Mouse (Mus musculus): Measurements from ENCODE around the gene Cx3cr1. TPM values are rescaled to one million over a fixed set of nuclear protein-coding genes. Genes with fewer than 3 reads are reported as not detected.

Gene Cx3cr1
- polyA plus RNA-seq, 1 experiment from 2014 or later = 7.3 TPM

DNA sequence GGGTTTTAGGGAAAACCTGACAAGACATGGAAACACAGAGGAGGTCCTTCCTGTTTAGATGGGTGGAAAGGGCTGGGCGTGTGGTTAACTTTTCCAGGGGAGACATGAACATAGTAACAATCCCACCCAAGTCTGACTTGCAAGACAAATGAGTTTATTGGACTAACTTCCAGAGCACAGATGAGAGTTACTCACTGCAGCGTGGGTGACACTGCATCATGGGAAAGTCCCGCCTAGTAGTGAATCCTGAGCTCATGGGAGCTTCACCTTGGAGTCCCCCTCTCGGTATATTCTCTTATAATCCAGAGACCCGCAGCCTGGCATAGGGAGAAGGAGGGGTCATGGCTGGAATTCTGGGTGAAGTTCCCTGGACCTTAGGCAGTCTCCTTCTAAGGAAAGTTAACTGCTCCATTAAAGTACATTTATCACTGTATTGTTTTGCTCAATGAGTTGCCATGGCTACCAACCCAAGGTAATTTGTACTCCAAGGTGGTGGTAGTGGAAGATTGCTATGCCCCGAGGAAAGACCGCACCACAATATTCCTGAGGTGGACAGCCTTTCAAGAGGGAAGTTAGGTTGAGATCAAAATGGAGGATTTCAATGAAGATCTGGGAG is 60.3 kb downstream of the Cx3cr1 start:
- WGBS = 67% methylated on average over 7 of the region's 7 CpGs
- no peak for ATAC-seq (replicated peaks; ENCODE audit: low FRiP score)
- no peaks in the 10 kb centered on the region for H3K36me3 ChIP-seq

DNA sequence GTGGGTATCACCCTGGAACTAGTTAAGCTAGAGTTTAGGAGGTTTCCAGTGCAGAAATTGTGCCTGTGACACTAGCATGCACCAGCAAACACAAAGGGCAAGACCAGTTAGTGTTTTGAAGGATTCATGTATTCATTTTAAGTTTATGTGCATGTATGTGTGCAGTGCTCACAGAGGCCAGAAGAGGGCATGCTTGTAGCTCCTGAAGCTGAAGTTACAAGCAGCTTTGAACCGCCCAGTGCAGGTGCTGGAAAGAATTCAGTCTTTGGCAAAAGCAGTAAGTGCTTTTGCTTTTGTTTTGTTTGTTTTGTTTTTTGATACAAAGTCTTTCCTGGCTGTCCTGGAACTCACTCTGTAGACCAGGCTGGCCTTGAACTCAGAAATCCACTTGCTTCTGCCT is 61.8 kb downstream of the Cx3cr1 start:
- Histone ChIP-seq H3K36me3 (no peaks in the 10 kb centered on the region), H3K9ac (no peak overlapping the region), H3K9me3 (replicated peaks) (no peaks in the 10 kb centered on the region), H3K4me2 (no peak overlapping the region), H3K4me3 (replicated peaks) (no peak overlapping the region), H3K4me1 (peaks cover 17% of the 10 kb centered on the region), H3K27ac (no peak overlapping the region), H3K27me3 (peaks cover 6% of the 10 kb centered on the region; the same call in 1 of the 2 replicates)
- no peak for ATAC-seq (replicated peaks; ENCODE audit: low FRiP score)
- 100% methylated on average over 1 of the region's 1 CpGs for WGBS

More for the DNA sequence above, 60.3 kb downstream of the Cx3cr1 start:
- no peaks in the 10 kb centered on the region for H3K9me3 ChIP-seq (replicated peaks)
- H3K4me3 ChIP-seq (replicated peaks) = no peak overlapping the region
- H3K27me3 ChIP-seq = peaks cover 9% of the 10 kb centered on the region; the same call in 1 of the 2 replicates
- no peak overlapping the region for H3K27ac ChIP-seq
- no peak overlapping the region for H3K9ac ChIP-seq
- peaks cover 17% of the 10 kb centered on the region for H3K4me1 ChIP-seq
- no peak overlapping the region for H3K4me2 ChIP-seq

DNA sequence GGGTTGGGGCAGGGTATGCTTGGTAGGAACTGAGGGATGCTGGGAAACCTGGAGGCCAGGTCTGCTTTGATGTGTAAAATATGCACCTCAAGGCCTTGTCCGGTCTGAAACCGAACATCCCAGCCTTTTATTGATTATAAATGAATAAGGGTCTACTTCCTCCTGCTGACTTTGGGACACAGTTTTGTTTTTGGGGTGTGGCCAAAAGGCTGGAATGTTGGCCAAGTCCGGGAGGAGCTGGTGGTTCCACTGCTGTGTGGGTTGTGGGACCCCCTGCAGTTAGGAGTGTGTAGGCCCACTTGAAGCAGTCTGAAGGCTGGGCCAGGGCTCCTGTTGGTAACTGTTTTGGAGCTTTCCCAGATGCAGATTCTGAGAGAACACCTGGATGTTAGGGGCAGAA is 63.7 kb downstream of the Cx3cr1 start:
- Histone ChIP-seq H3K36me3 (no peaks in the 10 kb centered on the region), H3K9ac (no peak overlapping the region), H3K4me2 (no peak overlapping the region), H3K27ac (no peak overlapping the region), H3K4me3 (replicated peaks) (no peak overlapping the region), H3K9me3 (replicated peaks) (no peaks in the 10 kb centered on the region), H3K27me3 (no peaks in the 10 kb centered on the region), H3K4me1 (peaks cover 21% of the 10 kb centered on the region)
- no peak for ATAC-seq (replicated peaks; ENCODE audit: low FRiP score)
- WGBS = 56% methylated on average over 3 of the region's 3 CpGs

DNA sequence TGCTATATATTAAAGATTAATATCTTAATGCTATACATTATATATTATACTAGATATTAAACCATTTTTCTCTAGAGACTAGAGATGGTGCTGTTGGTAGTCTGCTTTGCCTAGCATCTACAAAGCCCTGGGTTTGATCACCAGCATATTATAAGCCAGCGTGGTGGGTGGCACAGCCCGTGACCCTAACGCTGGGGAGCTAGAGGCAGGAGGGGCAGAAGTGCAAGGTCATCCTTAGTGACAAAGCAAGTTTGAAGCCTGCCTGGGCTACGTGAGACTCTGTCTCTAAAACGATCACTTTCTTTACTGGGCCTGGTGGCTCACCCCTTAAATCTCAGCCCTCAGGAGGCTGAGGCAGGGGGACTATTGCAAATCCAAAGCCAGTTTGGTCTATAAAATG is 66.8 kb downstream of the Cx3cr1 start:
- ATAC-seq (replicated peaks; ENCODE audit: low FRiP score) = no peak
- no peaks in the 10 kb centered on the region for H3K9me3 ChIP-seq (replicated peaks)
- WGBS = 83% methylated on average over 5 of the region's 5 CpGs
- no peak overlapping the region for H3K27ac ChIP-seq
- H3K4me2 ChIP-seq = no peak overlapping the region
- H3K4me3 ChIP-seq (replicated peaks) = no peak overlapping the region
- H3K36me3 ChIP-seq = no peaks in the 10 kb centered on the region
- no peak overlapping the region for H3K9ac ChIP-seq
- peaks cover 17% of the 10 kb centered on the region for H3K4me1 ChIP-seq
- H3K27me3 ChIP-seq = no peaks in the 10 kb centered on the region

DNA sequence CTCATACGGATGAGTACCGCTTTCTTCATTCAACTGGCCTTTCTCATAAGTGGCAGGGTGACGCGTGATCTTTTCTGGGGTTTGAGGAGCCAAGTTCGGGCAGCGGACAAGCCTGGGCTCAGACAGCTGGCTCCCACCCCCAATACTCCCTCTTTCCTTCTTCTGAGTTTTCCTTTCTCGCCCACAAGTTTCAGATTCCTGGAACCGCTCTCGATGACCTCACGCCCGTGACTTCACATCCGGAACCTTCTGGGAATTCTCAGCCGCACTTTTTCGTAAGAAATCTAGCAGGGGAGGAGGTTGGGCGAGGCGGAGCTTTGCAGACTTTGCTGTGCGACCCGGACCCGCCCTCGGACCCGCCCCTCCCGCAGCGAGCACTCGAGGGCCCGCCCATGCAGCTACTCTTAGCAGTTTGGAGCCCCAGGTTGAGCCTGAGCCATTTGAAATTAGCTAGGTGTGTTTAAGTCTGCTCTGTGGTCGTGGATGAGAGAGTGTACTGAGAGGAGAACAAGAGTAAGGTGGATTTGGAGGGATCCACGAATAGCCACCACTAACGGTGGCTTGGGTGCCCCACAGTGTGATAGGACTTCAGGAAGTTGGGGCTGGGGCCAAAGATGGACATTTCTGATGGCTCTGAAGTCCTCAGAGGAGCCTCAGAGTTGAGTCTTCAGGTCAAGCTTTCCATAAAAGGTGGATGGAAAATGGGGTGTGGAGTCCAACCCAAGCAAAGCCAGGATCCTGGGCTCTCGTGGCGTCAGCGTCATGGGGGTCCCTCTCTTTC is 67.5 kb downstream of the Cx3cr1 start:
- Histone ChIP-seq H3K36me3 (no peaks in the 10 kb centered on the region), H3K4me2 (peak overlapping the region; percentile 74), H3K27me3 (no peaks in the 10 kb centered on the region), H3K9ac (peak overlapping the region; percentile 57), H3K4me3 (replicated peaks) (peak overlapping the region; percentile 47), H3K4me1 (peaks cover 17% of the 10 kb centered on the region), H3K9me3 (replicated peaks) (no peaks in the 10 kb centered on the region), H3K27ac (peak overlapping the region; percentile 88)
- peak; percentile 95 for ATAC-seq (replicated peaks; ENCODE audit: low FRiP score)
- 8% methylated on average over 31 of the region's 31 CpGs for WGBS

DNA sequence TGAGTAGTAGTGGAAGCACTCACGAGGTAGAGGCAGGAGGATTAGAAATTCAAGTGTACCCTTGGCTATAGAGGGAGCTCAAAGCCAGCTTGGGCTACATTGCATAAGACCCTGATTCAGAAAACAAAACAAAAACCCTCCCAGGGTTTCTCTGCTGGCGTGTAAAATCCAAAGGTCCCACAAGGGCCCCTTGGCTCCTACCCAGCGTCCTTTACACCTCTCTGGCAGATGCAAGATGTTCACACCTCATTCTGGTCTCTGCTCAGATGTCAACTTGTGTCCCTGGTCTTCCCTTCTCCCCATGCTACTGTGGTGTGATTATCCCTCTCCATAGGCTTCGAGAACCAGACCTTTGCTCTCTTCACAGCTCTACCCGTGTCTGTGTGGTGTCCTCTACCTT is 68.9 kb downstream of the Cx3cr1 start:
- WGBS = 69% methylated on average over 5 of the region's 5 CpGs
- Histone ChIP-seq H3K27ac (no peak overlapping the region), H3K4me1 (peaks cover 14% of the 10 kb centered on the region), H3K27me3 (no peaks in the 10 kb centered on the region), H3K9ac (no peak overlapping the region), H3K4me3 (replicated peaks) (no peak overlapping the region), H3K36me3 (no peaks in the 10 kb centered on the region), H3K9me3 (replicated peaks) (no peaks in the 10 kb centered on the region), H3K4me2 (no peak overlapping the region)
- ATAC-seq (replicated peaks; ENCODE audit: low FRiP score) = no peak

DNA sequence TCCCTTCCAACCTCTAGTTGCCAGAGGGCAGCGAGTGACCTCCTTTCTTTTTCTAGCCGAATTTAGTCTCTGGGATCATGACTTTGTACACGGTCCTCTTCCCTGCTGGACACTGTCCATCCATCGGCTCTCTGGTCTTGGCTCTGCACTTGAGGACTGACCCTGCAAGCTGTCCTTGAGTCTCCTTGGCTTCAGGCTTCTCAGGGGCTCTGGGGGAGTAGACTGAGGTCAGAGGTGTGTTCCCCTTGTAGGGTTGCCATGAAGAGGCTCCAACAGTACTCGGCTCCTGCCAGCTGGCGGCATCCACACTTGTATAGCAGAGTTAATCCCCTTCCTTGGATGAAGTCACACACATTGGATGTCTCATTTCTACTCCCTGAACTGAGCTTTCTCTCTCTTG is 70.0 kb downstream of the Cx3cr1 start:
- no peaks in the 10 kb centered on the region for H3K9me3 ChIP-seq (replicated peaks)

DNA sequence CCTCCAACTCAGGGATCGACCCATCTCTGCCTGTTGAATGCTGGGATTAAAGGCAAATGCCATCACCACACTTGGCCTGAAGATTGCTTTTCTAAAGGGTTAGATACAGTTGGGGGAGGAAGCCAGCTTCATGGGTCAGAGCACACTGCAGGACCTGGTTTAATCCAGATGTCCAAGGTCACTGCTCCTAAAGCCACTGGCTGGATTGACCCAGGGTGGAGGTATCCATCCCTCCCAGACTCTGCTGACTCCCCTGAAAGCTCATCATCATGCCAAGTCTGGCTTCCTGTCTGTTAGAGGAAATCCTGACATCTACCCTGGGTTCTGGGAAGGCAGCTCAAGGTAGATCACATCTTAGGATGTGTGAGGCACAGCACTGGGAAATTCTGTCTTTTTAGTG is 70.9 kb downstream of the Cx3cr1 start:
- H3K4me3 ChIP-seq (replicated peaks) = no peak overlapping the region
- no peaks in the 10 kb centered on the region for H3K9me3 ChIP-seq (replicated peaks)
- H3K4me2 ChIP-seq = no peak overlapping the region
- WGBS = 70% methylated on average over 1 of the region's 1 CpGs
- no peaks in the 10 kb centered on the region for H3K36me3 ChIP-seq
- H3K4me1 ChIP-seq = peaks cover 14% of the 10 kb centered on the region
- H3K9ac ChIP-seq = no peak overlapping the region
- no peaks in the 10 kb centered on the region for H3K27me3 ChIP-seq
- H3K27ac ChIP-seq = no peak overlapping the region
- no peak for ATAC-seq (replicated peaks; ENCODE audit: low FRiP score)

More for the DNA sequence above, 70.0 kb downstream of the Cx3cr1 start:
- 71% methylated on average over 6 of the region's 6 CpGs for WGBS
- ATAC-seq (replicated peaks; ENCODE audit: low FRiP score) = no peak
- H3K4me3 ChIP-seq (replicated peaks) = no peak overlapping the region
- no peak overlapping the region for H3K27ac ChIP-seq
- H3K36me3 ChIP-seq = no peaks in the 10 kb centered on the region
- peaks cover 14% of the 10 kb centered on the region for H3K4me1 ChIP-seq
- H3K27me3 ChIP-seq = no peaks in the 10 kb centered on the region
- no peak overlapping the region for H3K9ac ChIP-seq
- H3K4me2 ChIP-seq = no peak overlapping the region

DNA sequence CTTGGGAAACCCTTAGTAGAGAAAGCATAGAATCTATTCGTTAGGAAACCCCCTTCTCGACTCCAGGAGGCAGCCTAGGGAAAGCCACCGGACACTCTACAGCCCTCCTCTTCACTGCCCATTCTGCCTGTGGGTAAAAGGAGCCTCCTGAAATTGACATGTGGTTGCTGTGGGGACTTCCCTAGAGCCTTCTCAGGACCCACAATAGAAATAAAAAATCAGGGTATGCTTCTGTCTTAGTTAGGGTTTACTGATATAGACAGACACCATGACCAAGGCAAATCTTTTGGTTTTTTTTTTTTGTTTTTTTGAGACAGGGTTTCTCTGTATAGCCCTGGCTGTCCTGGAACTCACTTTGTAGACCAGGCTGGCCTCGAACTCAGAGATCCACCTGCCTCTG is 73.6 kb downstream of the Cx3cr1 start:
- 90% methylated on average over 4 of the region's 4 CpGs for WGBS

DNA sequence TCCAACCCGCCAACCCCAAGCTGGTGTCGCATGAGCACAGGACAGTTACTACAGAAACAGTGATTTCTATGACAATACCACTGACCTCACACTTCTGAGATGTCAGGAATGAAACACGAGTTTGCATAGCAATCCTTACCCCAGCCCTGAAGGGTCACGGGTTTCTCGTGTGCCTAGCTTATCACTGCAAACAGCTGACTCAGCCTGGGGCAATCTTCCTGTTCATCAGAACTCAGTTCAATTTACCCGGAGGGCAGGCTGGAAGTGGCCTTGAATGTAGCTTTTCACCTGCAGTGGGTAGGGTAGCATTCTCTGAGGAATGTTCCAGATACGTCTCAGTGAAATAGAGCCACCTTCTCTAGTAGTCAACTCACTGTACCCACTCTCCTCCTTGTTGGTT is 75.5 kb downstream of the Cx3cr1 start:
- Histone ChIP-seq H3K9ac (no peak overlapping the region), H3K4me3 (replicated peaks) (no peak overlapping the region), H3K36me3 (no peaks in the 10 kb centered on the region), H3K9me3 (replicated peaks) (no peaks in the 10 kb centered on the region), H3K27me3 (peaks cover 14% of the 10 kb centered on the region), H3K27ac (no peak overlapping the region), H3K4me1 (no peaks in the 10 kb centered on the region), H3K4me2 (no peak overlapping the region)
- WGBS = 71% methylated on average over 7 of the region's 7 CpGs
- ATAC-seq (replicated peaks; ENCODE audit: low FRiP score) = no peak

More for the DNA sequence above, 73.6 kb downstream of the Cx3cr1 start:
- Histone ChIP-seq H3K27me3 (peaks cover 14% of the 10 kb centered on the region), H3K4me1 (0 out of 2 replicates have a peak, but pooled peaks cover 2% of the 10 kb centered on the region), H3K36me3 (no peaks in the 10 kb centered on the region), H3K9me3 (replicated peaks) (no peaks in the 10 kb centered on the region), H3K4me3 (replicated peaks) (no peak overlapping the region), H3K27ac (no peak overlapping the region), H3K4me2 (no peak overlapping the region), H3K9ac (no peak overlapping the region)
- ATAC-seq (replicated peaks; ENCODE audit: low FRiP score) = no peak

DNA sequence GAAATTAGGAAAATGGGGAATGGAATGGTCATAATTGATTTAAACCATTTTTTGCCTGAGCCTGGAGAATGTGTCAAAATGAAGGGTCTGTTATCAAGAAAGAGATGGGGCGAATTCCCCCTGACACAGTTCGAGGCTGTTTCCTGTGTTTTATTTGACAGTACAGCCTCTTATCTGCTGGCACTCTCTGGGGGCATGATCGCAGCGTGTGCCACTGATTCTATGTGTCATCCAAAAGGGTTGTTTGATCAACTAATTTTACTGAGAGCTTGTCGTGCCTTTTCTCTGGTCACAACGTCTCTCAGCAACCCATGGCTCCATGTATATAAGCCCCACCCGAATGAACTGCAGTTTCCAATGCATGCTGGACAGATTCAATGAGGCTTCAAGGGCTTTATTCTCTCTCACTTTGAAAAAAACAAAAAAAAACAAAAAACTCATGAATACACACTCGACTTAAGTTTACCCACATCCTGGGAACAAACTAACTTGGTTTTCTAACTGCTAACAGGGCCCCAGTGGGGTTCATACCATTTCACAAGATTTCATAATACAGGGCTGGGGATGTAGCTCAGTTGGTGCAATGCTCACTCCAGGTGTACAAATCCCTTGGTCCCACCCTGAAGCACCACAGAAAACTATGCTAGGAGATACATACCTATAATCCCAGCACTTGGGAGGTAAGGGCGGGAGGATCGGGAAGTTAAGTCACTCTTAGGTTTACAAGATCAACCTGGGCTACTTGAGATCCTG is 76.4 kb downstream of the Cx3cr1 start:
- 72% methylated on average over 10 of the region's 10 CpGs for WGBS
- Histone ChIP-seq H3K9me3 (replicated peaks) (no peaks in the 10 kb centered on the region), H3K4me2 (no peak overlapping the region), H3K4me3 (replicated peaks) (no peak overlapping the region), H3K36me3 (no peaks in the 10 kb centered on the region), H3K9ac (no peak overlapping the region), H3K27ac (no peak overlapping the region), H3K4me1 (no peaks in the 10 kb centered on the region), H3K27me3 (peaks cover 14% of the 10 kb centered on the region)
- ATAC-seq (replicated peaks; ENCODE audit: low FRiP score) = no peak

DNA sequence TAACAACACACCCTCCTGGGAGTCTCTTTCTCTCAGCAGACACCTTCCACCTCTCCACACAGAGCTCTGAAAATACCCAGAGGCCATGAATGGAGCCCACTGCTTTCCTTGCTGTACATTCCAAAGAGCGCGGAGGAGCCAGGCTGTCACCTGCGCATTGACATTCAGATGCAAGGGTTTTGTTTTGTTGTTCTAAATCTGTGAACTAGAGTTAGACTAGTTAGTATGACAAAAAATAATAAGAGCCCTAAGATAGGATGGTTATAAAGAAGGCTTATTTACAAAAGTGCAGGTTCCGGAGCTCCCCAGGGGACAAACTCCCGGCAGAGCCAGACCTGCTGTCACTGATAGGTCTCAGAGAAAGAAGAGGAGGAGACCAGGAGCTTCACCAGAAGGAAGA is 78.4 kb downstream of the Cx3cr1 start:
- Histone ChIP-seq H3K36me3 (no peaks in the 10 kb centered on the region), H3K4me3 (replicated peaks) (no peak overlapping the region), H3K9me3 (replicated peaks) (no peaks in the 10 kb centered on the region), H3K4me1 (0 out of 2 replicates have a peak, but pooled peaks cover under 1% of the 10 kb centered on the region), H3K4me2 (no peak overlapping the region), H3K27me3 (peaks cover 14% of the 10 kb centered on the region), H3K9ac (no peak overlapping the region), H3K27ac (no peak overlapping the region)
- WGBS = 32% methylated on average over 5 of the region's 5 CpGs
- no peak for ATAC-seq (replicated peaks; ENCODE audit: low FRiP score)
